16 mouse cellular contexts compared by ENCODE assay signal in genomic region chr7:79139891-79140591, GRCm38 (mm10). TPM values are rescaled to one million over a fixed set of nuclear protein-coding genes. Genes with fewer than 3 reads are reported as not detected.
DNase-seq lines count a peak whose midpoint lies in the region; ATAC-seq and TF ChIP-seq lines count a peak whose summit lies in the region.
"Had no signal": no experiment of that assay in that cellular context is flagged by ENCODE, and none has a peak within 500 bp of the region (broad histone marks: within the 10 kb centered on the region; RNA-seq: fewer than 3 reads in every experiment).

No protein-coding gene starts in this region.

- WGBS in intestine, postnatal 0 days, result 54% methylated on average over 4 of the region's 4 CpGs
- WGBS in hindbrain, embryonic 13.5 days, result 59% methylated on average over 4 of the region's 4 CpGs

- POLR2A ChIA-PET in Patski (lab: Charles Lee), result no interaction called here

- DNase-seq in adrenal gland, postnatal 36 days, result peak; percentile 52 to 55
- no peak for DNase-seq in adrenal gland, postnatal 25 days
- DNase-seq in CH12.LX (ENCODE audit: extremely low read depth) (no peak), Patski (ENCODE audit: low read depth, low spot score) (no peak)
- no peak for DNase-seq in right cerebral cortex, postnatal 14 days
- DNase-seq in Muller cell, postnatal 12 days (ENCODE audit: inconsistent ontology term), result no peak

- in situ Hi-C loops in CH12.LX (cut with MboI; ENCODE audit: low pct_ligation_motif_present, low pct_unique_long_range_greater_than_20kb, low sequenced_read_pairs), result loop anchor here (5.0 kb wide), 2 partner anchors 87 to 212 kb away; no protein-coding TSS in a partner anchor
- in situ Hi-C loops in Patski (cut with MboI; ENCODE audit: low pct_unique_long_range_greater_than_20kb), result loop anchor here (5.0 kb wide), 2 partner anchors 102 to 212 kb away; no protein-coding TSS in a partner anchor

- peaks cover 2 to 17% of the 10 kb centered on the region in 2 experiments; a peak in 3 of 4 replicates for H3K4me1 ChIP-seq in CH12.LX (ENCODE audit: control insufficient read depth in 1 of 2, insufficient read depth in 2 of 2)
- no peaks in the 10 kb centered on the region for H3K4me1 ChIP-seq in intestine, postnatal 0 days (replicated peaks; ENCODE audit: control insufficient read depth, insufficient read depth, low read length)
- H3K4me1 ChIP-seq in hindbrain, embryonic 13.5 days (replicated peaks), result no peaks in the 10 kb centered on the region
- H3K4me1 ChIP-seq: forebrain, embryonic 15.5 days; limb, embryonic 10.5 days had no signal

- H3K79me2 ChIP-seq in CH12.LX (replicated peaks; ENCODE audit: control insufficient read depth, extremely low read depth, insufficient read depth, poor library complexity, severe bottlenecking), result no peaks in the 10 kb centered on the region

- no peak overlapping the region; the same call in 1 of the 2 replicates for H3K4me2 ChIP-seq in CH12.LX (ENCODE audit: insufficient read depth, low read depth, poor library complexity, severe bottlenecking)
- H3K4me2 ChIP-seq in intestine, postnatal 0 days (replicated peaks; ENCODE audit: low read depth), result no peak overlapping the region
- no peak overlapping the region for H3K4me2 ChIP-seq in hindbrain, embryonic 13.5 days
- H3K4me2 ChIP-seq: forebrain, embryonic 15.5 days had no signal

- no peak for TF ChIP-seq POLR2A in CH12.LX (IDR thresholded peaks at IDR 0.05; ENCODE audit: low read depth, low read length)

- peak; percentile 46 for ATAC-seq in Patski
- ATAC-seq in intestine, postnatal 0 days, result peak; percentile 53
- no peak for ATAC-seq in hindbrain, embryonic 13.5 days (ENCODE audit: low FRiP score)

- peaks cover 4 to 50% of the 10 kb centered on the region in 2 experiments for H3K36me3 ChIP-seq in CH12.LX (replicated peaks in 1 of 2; ENCODE audit: control insufficient read depth in 1 of 2, insufficient read depth in 1 of 2, low read length in 1 of 2)
- H3K36me3 ChIP-seq in intestine, postnatal 0 days (ENCODE audit: control insufficient read depth, insufficient read depth), result peaks cover 59% of the 10 kb centered on the region
- peaks cover 8% of the 10 kb centered on the region; the same call in 1 of the 2 replicates for H3K36me3 ChIP-seq in hindbrain, embryonic 13.5 days
- H3K36me3 ChIP-seq: forebrain, embryonic 15.5 days had no signal

- no peak for TF ChIP-seq EP300 in CH12.LX (IDR thresholded peaks at IDR 0.05; ENCODE audit: low read length)

- TF ChIP-seq CTCF in CH12.LX (conservative IDR thresholded peaks at IDR 0.05 in 1 of 2, IDR thresholded peaks at IDR 0.05 in 1 of 2; ENCODE audit: low read depth in 2 of 2, low read length in 2 of 2) (no peak), Patski (IDR thresholded peaks at IDR 0.05) (no peak)
- TF ChIP-seq CTCF in intestine, postnatal 0 days (IDR thresholded peaks at IDR 0.05; ENCODE audit: low read depth), result no peak

- TF ChIP-seq RAD21 in CH12.LX (IDR thresholded peaks at IDR 0.05; ENCODE audit: low read depth, low read length), result no peak

- no peaks in the 10 kb centered on the region for H3K9me3 ChIP-seq in CH12.LX (replicated peaks; ENCODE audit: low read length)
- no peaks in the 10 kb centered on the region for H3K9me3 ChIP-seq in intestine, postnatal 0 days (ENCODE audit: control insufficient read depth)
- H3K9me3 ChIP-seq in hindbrain, embryonic 13.5 days, result no peaks in the 10 kb centered on the region
- H3K9me3 ChIP-seq: forebrain, embryonic 15.5 days; limb, embryonic 10.5 days had no signal

- CTCF ChIA-PET in Patski (lab: Charles Lee), result interaction anchor here (0.6 to 2.1 kb wide), 17 partner anchors 9 to 246 kb away, joined by 3 to 10 read pairs (median 5); partner anchors contain the start of gene Rlbp1

- dilution Hi-C loops in CH12.LX (cut with MboI; ENCODE audit: extremely low pct_ligation_motif_present, extremely low pct_unique_long_range_greater_than_20kb, low sequenced_read_pairs), result no loop called here

- no peak overlapping the region for H3K9ac ChIP-seq in CH12.LX (ENCODE audit: insufficient read depth, low read depth)
- no peak overlapping the region for H3K9ac ChIP-seq in intestine, postnatal 0 days (ENCODE audit: low read depth, low read length)
- H3K9ac ChIP-seq in hindbrain, embryonic 13.5 days, result no peak overlapping the region
- H3K9ac ChIP-seq: forebrain, embryonic 15.5 days; liver, embryonic 14.5 days had no signal

- H3K27me3 ChIP-seq in CH12.LX (replicated peaks) (no peaks in the 10 kb centered on the region), Patski (no peaks in the 10 kb centered on the region)
- H3K27me3 ChIP-seq in intestine, postnatal 0 days (replicated peaks; ENCODE audit: control insufficient read depth, insufficient read depth, low read length), result no peaks in the 10 kb centered on the region
- no peaks in the 10 kb centered on the region for H3K27me3 ChIP-seq in hindbrain, embryonic 13.5 days
- H3K27me3 ChIP-seq: forebrain, embryonic 15.5 days had no signal

- H3K4me3 ChIP-seq in CH12.LX (replicated peaks in 1 of 3; ENCODE audit: low read depth in 2 of 3, low read length in 2 of 3, poor library complexity in 1 of 3), result no peak overlapping the region
- no peak overlapping the region for H3K4me3 ChIP-seq in intestine, postnatal 0 days (ENCODE audit: low read depth, low read length)
- H3K4me3 ChIP-seq in hindbrain, embryonic 13.5 days, result no peak overlapping the region
- H3K4me3 ChIP-seq: erythroblast, embryonic 14.5 days; forebrain, embryonic 15.5 days; limb, embryonic 10.5 days had no signal

- no peak overlapping the region for H3K27ac ChIP-seq in CH12.LX (ENCODE audit: insufficient read depth, low read depth)
- H3K27ac ChIP-seq in intestine, postnatal 0 days (ENCODE audit: low read depth, low read length), result no peak overlapping the region
- no peak overlapping the region for H3K27ac ChIP-seq in hindbrain, embryonic 13.5 days
- H3K27ac ChIP-seq: forebrain, embryonic 15.5 days; kidney, postnatal 0 days; limb, embryonic 10.5 days; liver, embryonic 14.5 days had no signal

TF ChIP-seq in CH12.LX, 34 proteins besides CTCF, POLR2A, EP300 and RAD21:
- no peak for TF ChIP-seq TBP (conservative IDR thresholded peaks at IDR 0.05; ENCODE audit: low read depth, low read length)
- TF ChIP-seq USF1 (IDR thresholded peaks at IDR 0.05; ENCODE audit: low read depth, low read length), result no peak
- no peak for TF ChIP-seq E2F4 (IDR thresholded peaks at IDR 0.05; ENCODE audit: insufficient replicate concordance, low read depth, low read length)
- no peak for TF ChIP-seq CHD1 (IDR thresholded peaks at IDR 0.05; ENCODE audit: low read depth, low read length)
- TF ChIP-seq MAFK (IDR thresholded peaks at IDR 0.05; ENCODE audit: insufficient replicate concordance, low read length), result peak; percentile 72
- no peak for TF ChIP-seq BHLHE40 (IDR thresholded peaks at IDR 0.05; ENCODE audit: low read depth, low read length)
- no peak for TF ChIP-seq GABPA (IDR thresholded peaks at IDR 0.05; ENCODE audit: insufficient replicate concordance, low read depth, low read length)

RNA-seq across cellular contexts. Expression of gene Mfge8, which starts 8.8 kb away (rescaled TPM):
- 100 to 1,000 TPM; 283 to 302 TPM for total RNA-seq in adrenal gland, postnatal 36 days (2021)
- total RNA-seq in adrenal gland, postnatal 25 days (2021), result 333 and 334 TPM in 2 replicates
- total RNA-seq in CH12.LX (2012; rRNA removed) (16.5 and 24.5 TPM in 2 replicates), CH12.LX (2014; rRNA removed) (11.0 and 13.0 TPM in 2 replicates)
- polyA plus RNA-seq in CH12.LX (2012; ENCODE audit: insufficient read length, low read depth) (12.4 and 13.2 TPM in 2 replicates), Patski (2021) (784 TPM)
- 217 and 219 TPM in 2 replicates for polyA plus RNA-seq in intestine, postnatal 0 days (2015; fragmentation: Nextera tagmentation; extraction: Ambion mirVana)
- 86.5 and 97.8 TPM in 2 replicates for polyA plus RNA-seq in hindbrain, embryonic 13.5 days (2015; fragmentation: Nextera tagmentation; extraction: Ambion mirVana)

RNA-seq across cellular contexts. Expression of gene Hapln3, which starts 9.2 kb away (rescaled TPM):
- total RNA-seq in adrenal gland, postnatal 36 days (2021), result 1 to 10 TPM; 1.0 to 2.0 TPM
- 1.2 and 1.9 TPM in 2 replicates for total RNA-seq in adrenal gland, postnatal 25 days (2021)
- 0.04 TPM in 1 of 2 replicates, not detected in the other for total RNA-seq in CH12.LX (2012; rRNA removed)
- total RNA-seq in CH12.LX (2014; rRNA removed), result not detected in 2 replicates
- not detected in 2 replicates for polyA plus RNA-seq in CH12.LX (2012; ENCODE audit: insufficient read length, low read depth)
- polyA plus RNA-seq in Patski (2021), result 0.54 TPM
- 0.25 and 0.48 TPM in 2 replicates for polyA plus RNA-seq in intestine, postnatal 0 days (2015; fragmentation: Nextera tagmentation; extraction: Ambion mirVana)
- 1.6 and 2.2 TPM in 2 replicates for polyA plus RNA-seq in hindbrain, embryonic 13.5 days (2015; fragmentation: Nextera tagmentation; extraction: Ambion mirVana)
- total RNA-seq: common myeloid progenitor, adult 5-6 weeks; megakaryocyte, adult 5-6 weeks; neutrophil, adult 5-6 weeks had no signal
- polyA plus RNA-seq: erythroblast, embryonic 14.5 days had no signal

Comparison
In these comparisons a context has a peak if more than half of its experiments do, and no peak if none do; other contexts are left out.
1. DNase-seq: peak in adrenal gland, postnatal 36 days (2 of 2); none in adrenal gland, postnatal 25 days (single experiment), CH12.LX (single experiment), Patski (single experiment), right cerebral cortex, postnatal 14 days (single experiment) and Muller cell, postnatal 12 days (single experiment).